Mouse (Mus musculus): ENCODE measurements around the gene Pdzd2.

GRCm38 (mm10) chr15:12583051-12583450 is 156.7 kb downstream of the Pdzd2 start:
- no peak for TF ChIP-seq CTCF (IDR thresholded peaks at IDR 0.05; ENCODE audit: low read depth)
- TF ChIP-seq EP300 (IDR thresholded peaks at IDR 0.05; ENCODE audit: low read depth), result no peak
